Mouse (Mus musculus): ENCODE results near the gene Tmem37.

GRCm38 (mm10) chr1:120089180-120089579, 15.3 kb upstream of the Tmem37 start:
- TF ChIP-seq POLR2A (IDR thresholded peaks at IDR 0.05; ENCODE audit: insufficient read length, low read depth), result no peak
- TF ChIP-seq SRF (IDR thresholded peaks at IDR 0.05; ENCODE audit: control insufficient read depth, insufficient read length, low read depth), result no peak
- no peak for TF ChIP-seq USF1 (IDR thresholded peaks at IDR 0.05; ENCODE audit: low read depth)
- no peak for TF ChIP-seq MAX (IDR thresholded peaks at IDR 0.05; ENCODE audit: low read depth)
- no peak for TF ChIP-seq E2F4 (IDR thresholded peaks at IDR 0.05; ENCODE audit: insufficient read depth)
- no peak for TF ChIP-seq MYOD1 (IDR thresholded peaks at IDR 0.05; ENCODE audit: control insufficient read depth in 1 of 3, insufficient read length in 2 of 3, low read depth in 2 of 3)

All from myocyte (in vitro differentiated cells).